Mouse (Mus musculus) cerebellum, adult 11-12 months (tissue): ENCODE data around the gene Tspan11.

Source experiments
- DNase-seq: peaks from one replicate; pipeline ENCODE4 v3.0.0; 2022

Gene Tspan11

DNA sequence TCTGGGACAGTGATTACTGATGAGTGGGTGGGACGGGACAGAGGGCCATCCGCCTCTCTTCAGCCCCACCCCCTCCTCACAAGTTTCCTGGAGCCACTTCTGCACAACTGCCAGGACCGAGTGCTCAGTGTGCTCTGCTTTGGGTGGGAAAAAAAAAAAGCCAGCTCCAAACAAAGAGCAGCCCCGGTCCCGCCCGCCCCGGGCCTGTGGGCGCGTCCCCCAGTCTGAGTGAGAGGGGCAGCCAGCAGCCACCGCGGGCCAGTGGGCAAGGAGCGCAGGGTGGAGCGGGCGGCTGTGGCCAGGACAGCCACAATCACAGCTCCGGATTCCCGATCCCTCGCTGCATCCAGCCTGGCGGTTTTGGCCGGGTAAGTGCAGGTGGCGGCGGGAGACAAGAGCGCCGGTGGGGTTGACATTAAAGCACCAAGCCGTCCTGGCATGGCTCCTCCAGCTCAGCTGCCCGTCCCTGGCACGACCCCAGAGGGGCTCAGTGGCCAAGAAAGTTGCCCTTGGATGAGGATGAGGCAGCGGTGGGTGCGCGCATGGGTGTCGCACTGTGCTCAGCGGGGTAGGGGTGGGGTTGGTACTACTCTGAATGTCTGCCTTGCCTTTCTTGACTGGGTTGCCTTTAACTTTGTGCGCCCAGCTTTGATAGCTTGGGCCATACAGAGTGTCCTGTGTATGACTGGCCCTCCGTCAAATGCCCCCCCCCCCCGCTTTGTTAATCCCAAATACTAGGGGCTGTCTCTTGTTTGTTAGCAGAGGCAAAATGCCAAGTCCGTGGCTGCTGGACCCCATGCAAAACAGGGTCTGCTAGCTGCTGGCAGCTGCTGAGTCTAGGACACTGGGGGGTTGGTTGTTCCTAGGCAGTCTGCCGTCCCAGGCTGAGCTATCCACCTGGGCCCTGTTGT is at the start of gene Tspan11:
TSS of gene Tspan11 (plus strand) at position 79 of the 911 bp plus-strand sequence.
- DNase-seq, result no peak

DNA sequence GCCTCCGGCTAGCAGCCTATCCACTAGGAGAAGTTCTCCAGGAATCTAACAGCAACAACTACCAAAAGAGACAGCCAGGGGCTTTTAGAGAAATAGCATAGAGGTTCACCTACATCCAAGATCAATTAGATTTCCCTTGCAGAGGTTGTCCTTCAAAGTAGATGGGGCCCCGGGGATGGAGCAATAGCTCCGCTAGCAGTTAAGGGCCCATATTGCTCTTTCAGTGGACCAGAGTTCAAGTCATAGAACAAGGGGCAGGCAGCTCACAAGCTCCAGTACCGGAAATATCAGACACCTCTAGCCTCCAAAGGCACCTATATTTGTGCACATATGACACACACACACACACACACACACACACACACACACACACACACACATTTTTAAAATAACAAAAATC is 49.5 kb upstream of the Tspan11 start:
- DNase-seq, result no peak

DNA sequence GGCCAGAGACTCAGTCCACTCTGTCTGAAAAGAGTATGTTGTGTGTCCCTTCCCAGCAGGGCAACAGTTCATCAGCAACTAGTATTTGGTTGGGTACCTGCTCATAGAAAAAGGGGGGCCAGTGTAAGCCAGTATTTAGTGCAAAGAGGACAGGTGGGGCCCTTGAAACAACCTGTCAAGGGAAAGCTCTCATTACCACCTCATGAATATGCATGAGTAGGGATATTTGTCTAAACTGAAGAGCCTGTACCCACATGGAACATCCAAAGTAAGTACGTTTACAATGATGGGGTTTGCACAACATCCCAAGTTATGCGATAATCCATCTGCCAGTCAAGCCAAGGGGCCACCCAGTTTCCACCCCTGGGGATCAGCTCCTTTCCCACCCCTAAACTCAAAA is 47.9 kb upstream of the Tspan11 start:
- DNase-seq, result no peak

DNA sequence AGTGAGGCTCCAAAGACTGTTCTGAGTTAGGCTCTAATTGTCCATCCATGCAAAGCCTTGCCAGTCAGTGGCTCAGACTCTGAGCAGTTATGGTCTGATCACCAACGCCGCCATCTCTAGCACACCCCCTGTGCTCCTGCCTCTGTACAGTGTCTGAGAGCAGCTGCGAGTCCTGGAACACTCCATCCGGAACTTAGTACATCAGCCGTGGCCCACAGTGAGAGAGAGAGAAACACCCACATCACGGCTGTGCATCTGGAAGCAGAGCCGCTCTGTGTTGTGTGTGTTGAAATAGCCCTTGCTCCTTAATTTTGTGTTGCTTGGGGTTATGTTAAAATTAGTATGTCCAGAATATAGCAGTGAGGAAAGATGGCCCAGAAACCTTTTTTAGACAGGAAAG is 47.2 kb upstream of the Tspan11 start:
- no peak for DNase-seq

DNA sequence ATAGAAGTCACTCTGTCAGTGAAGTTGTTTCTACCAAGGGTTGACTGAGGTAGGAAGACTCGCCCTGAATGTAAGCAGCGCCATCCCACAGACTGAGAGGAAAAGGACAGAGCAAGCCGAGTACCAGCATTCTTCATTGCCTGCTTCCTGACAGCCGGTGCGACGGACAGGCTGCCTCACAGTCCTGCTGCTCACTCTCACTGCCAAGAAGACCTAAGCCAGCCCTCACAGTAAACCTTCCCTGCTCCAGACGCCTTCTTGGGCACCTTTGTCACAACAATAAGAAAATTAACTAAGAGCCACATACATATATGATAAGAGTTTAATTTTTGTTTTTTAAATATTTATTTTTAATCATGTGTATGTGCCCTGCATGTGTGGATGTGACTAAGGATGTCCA is 46.1 kb upstream of the Tspan11 start:
- no peak for DNase-seq

DNA sequence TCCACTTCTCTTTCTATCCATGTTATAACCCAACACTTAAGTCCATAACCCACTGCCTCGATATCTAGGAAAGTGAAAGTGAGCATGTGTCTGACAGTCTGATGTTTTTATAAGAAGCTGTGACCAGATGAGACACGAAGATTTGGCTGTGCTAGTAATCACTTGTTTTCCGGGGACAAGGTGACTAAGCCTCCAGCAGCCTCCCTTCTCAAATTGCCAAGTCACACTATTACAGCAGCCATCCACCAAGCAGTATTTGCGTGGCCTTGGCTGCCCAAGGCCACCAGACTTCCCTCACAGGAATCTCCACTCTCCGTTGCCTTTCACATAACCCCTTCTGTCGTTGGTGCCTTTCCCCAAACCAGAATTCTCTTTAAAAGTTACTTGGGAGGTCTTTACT is 40.9 kb upstream of the Tspan11 start:
- no peak for DNase-seq

DNA sequence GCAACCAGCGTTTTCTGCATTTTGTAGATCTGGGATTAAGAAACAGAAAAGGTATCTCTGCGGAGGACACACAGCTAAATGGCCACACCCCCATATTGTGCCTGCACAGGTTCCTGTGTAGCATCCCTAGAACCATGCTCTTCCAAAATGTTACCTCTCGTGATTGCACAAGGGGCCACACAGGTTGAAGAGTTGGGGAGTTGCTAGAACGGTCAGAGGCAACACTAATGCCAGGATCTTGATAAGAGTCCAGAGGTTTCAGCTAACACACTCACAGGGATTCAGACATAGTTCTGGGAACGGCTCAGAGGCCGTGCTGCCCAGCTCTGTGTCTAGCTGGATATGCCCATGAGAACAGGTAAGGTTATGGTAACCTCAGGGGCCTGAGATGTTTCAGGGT is 37.9 kb upstream of the Tspan11 start:
- no peak for DNase-seq

DNA sequence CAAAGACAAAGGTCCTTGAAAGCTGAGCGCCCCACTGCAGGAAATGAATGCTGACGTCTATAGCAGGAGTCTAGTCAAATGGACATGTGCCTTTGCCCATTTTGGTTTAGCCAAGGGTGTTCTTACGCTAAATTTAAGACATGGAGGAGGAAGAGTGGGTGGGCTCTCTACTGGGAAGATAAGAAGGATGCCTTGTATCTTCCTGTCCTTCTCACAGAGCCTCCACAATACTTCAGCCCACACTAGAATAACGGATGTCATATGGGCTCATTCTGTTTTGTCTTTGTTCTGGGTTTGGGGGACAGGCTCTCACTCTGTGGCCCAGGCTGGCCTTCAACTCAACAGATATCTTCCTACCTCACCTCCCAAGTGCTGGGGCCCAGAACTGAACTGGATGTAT is 35.8 kb upstream of the Tspan11 start:
- no peak for DNase-seq

DNA sequence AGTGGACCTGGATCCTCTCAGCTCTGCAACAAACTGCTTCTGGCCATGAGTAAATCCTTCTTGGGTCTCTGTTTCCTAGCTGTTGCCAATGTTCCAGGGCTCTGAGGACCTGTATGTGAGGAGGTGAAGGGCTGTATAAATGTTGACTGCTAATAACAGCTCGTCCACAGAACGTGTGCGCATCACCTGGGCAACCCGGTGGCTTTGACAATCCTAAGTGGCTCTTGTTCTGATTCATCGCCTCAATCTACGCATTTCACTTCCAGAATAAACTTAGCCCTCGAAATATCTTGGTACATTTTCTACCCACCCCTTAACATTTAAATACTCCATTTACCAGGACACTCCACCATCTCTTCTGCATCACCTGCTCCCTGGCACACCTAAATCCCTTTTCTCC is 34.1 kb upstream of the Tspan11 start:
- no peak for DNase-seq

DNA sequence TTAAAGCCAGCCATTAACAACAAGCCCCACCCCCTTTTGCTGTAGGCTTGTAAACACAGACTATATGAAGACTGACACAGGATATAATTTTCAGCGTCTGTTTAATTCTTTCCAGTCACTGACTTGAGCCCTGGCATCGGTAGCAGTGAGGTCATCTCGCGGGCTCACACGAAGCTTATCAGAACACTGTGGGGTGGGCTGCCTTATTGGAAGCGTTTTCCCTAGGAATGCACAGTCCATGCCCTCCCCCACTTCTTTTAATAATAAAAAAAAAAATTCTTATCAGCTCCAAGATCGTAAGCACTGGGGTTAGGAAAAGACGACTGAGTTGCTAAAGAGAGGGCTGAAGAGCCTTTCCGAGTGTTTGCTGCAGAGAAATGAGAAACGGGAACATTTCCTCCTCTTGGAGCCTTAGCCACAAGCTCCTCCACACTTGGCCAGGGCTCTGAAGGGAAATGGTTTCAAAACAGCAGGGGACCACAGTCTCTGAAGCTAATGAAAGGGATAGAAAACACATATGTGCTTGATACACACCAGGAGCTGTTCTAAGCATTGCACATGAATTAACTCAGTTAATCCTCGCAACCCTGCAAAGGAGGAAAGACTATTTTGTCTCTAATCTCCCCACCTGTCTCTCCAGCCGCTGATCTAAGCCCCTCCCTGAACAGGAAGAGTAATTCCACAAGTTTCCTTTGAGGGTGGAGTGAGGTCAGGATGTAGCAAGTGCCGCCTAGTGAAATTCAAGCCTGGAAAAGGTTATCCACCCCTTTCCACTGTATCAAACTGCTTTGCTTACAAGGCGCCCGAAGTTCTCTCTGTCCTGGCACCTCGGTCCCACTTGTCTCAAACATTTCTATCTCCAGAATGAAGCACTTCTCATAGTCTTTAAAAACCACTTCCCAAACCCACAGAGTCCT is 33.4 kb upstream of the Tspan11 start:
- DNase-seq, result no peak

DNA sequence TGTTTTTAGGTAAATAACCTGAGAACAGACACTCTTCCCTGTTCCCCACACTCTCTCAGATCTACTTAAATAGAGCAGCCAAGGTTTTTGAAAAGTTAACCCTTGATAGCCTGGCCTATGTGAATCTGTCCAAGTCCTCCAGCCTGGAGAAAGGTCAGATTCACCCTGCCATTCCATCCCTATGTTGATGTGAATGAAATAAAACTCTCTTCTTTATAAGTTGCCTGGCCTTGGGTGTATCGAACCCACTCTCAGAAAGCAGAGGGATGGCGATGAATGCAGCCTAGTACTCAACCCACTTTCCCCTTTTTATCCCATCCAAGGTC is 32.7 kb upstream of the Tspan11 start:
- DNase-seq, result no peak

DNA sequence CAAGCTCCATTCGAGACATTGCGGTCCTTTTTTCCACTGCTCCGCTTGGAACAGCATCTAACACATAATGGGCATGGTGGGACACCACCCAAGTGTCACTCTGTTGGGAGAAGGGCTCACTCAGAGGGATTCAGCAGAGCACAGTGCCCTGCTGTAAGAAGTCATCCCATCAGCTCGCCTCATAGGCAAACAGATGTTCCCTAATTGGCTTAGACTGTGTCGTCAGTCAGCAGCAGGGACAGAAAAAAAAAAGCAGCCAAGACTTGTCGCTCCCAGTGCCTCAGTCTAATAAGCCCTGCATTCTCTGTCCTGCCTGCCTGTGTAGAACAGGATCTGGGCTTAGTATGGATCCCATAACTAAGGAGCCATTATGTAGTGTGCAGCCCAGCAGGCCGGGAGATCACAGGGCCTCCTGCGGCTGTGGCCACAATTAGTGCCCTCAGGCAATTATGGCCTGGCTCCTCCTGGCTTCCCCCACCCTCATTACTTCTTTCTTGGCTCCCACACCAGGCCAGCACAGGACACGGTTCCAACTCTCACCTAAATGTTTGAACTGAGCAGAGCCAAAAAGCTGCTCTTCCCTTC is 31.6 kb upstream of the Tspan11 start:
- no peak for DNase-seq

DNA sequence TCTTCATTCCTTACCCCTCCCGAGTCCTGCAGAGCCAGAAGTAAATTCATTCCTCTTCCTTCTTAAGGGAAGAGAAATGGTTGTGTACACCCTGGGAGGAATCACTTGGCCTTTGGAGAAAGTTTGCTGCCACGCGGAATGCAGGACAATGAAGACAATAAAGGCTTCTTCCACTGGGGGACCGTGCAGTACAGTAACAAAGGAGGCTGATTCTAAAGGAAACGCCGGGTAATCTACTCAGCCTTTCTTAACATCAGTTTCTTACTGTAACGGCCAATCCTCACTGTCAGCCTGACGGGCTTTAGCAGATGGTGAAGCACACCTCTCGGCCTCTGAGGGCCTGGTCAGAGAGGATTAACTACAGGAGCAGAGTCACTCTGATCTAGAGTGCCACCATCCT is 25.4 kb upstream of the Tspan11 start:
- DNase-seq, result no peak

DNA sequence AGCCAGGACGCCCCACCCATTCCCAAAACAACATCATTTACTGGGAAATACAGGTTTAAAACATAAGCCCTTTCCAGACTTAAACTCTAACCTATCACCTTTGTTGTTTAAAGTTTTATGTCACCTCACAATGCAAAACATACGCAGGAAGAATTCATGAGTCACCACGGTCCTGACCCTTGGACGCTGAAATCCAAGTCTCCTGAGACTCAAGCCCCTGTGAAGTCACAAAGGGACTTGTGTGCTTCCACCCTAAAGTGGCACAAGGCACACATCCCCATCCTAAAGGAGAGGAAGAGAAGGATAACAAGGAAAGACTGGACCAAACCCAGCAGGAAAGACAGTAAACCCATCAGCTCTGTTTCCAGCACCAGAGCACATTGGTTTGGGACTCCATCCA is 22.0 kb upstream of the Tspan11 start:
- DNase-seq, result no peak

DNA sequence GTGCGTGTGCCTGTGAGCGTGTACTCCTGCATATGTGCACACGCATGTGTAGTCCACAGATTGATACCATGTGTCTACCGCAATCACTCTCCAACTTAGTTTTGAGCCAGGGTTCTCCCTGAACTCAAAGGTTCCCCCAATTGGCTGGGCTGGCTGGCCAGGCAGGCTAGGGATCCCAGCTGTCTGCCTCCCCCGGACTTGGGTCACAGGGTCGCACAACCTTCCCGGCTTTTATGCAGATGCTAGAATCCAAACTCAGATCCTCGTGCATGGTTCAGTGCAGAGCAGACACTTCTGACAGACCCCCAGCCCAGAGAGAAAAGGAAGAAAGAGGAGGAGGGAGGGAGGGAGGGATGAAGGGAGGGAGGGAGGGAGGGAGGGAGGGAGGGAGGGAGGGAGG is 18.8 kb upstream of the Tspan11 start:
- DNase-seq, result no peak

DNA sequence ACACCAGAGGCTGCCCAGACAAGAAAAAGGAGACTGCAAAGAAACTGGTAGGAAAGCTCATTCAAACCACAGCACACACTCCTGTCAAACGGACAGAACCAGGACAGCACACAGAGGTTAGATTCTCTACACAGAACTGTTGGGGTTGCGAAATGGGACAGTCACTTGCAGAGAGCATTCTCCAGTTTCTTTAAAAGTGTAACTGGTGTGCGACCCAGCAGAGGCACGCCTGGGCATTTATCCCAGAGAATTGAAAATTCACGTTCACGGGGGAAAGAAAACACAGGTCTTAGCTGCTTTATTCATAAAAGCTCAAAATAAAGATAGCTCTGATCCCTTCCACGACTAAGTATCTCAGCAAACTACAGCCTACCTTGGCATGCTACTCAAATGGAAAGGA is 18.3 kb upstream of the Tspan11 start:
- no peak for DNase-seq

DNA sequence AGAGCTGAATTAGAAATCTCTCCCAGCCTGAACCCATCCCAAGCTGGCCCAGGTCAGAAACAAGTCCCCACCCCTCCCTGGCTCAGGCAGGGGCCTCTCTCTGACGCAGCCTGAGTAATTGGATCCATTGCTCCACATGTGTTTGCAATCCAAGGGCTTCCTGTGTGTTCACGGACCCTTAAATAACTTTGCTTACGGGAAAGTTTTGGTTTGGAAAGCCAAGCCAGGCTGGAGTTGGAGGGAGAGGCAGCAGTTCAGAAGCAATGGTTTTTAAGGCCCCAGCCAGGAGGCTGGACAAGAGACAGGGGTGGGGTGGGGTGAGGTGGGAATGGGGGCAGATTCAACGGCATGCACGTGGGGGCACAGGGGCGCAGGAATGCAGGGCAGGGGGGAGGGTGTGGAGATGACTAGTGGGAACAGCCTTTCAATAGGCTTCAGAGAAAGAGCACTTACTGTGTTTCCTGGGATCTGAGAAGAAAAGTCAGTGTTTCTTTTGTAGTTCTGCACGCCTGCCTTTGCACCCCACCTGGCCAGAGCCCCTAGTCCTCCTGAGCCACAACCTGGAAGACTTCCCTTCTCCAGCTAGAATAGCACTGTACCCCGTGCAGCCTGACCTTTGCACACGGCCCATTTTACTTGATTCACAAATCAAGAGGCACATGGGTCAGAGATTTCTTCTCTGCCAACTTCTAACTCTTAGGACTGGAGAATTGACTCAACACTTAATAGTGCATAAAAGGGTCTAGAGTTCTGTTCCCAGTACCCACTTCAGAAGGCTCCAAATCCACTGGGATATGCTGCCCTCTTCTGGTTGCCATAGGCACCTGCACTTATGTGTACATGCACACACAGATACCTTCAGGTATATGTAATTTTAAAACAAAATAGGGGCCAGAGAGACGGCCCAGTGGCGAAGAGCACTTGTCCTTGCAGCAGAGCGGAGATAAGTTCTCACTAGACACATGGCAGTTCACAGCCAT is 16.8 kb upstream of the Tspan11 start:
- DNase-seq, result no peak

DNA sequence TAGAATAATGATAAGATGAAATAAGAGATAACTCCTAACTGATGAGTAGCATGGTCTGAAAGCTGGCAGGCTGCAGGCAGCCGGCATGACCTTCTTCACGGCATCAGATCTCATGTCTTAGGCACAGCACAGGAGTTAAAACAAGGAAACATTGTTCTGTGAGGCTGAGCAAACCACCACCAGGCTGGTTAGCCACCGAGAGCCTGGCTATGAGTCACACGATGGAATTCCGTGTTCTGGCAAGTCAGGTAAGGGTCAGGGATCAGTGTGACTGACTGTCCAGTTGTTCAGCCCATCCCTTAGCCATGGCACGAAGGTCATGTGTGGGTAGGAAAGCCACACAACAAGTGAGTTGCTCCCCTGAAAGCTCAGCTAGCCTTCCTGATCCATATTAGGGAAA is 16.0 kb upstream of the Tspan11 start:
- no peak for DNase-seq

DNA sequence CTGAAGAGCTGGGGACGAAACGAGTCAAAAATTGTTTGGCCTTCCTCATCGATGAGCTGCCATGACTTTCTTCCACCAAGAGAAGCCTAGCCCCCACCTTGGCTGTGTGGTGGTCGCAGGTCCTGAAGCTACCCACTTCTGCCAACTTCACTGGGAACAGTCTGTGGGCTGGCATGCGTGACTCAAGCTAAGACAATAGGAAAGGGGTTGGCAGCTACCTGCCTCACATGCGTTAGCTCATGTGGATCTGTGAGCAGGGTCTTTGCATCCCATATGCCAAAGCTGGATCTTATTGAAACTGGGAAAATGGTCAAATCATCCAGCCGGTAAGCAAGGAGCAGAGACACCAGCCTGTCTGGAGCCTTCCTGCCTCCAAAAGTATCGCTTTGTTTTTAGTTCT is 14.8 kb upstream of the Tspan11 start:
- DNase-seq, result no peak

DNA sequence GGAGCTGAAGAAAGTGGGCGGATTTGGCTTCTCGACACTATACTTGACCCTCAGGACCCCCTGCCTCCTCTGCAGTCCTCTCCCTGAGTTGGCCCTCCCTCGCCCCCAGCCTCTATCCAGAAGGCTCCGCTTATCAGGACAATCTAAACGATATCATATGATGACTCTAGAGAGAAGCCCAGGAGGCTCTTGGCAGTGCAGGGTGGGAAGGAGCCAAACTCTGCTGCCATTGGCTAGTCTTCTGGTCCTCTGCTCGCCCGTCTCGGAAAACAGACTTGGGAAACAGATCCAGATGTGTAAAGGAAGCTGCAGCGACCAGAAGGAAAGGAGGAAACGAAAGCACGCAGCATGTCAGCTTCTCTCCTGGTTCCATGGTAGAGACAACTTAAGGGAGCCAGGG is 11.5 kb upstream of the Tspan11 start:
- DNase-seq, result no peak

DNA sequence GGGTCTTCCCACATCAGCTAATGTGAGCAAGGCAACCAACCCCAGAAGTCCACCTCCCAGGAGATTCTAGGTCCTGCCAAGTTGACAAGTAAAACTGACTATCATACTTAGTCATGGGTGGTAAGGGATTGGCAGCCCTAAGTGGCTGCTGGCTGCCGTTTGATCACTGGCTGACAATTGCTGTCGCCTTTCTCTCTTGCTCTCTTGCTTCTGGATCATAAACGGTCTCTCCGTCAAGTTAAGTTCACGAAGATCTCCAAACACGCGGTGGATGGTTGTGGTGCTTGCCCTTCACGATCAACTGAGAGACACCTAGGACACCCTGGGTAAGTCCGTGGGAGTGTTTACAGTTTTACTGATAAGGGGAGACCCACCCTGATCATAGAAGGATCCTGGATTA is 11.0 kb upstream of the Tspan11 start:
- no peak for DNase-seq

DNA sequence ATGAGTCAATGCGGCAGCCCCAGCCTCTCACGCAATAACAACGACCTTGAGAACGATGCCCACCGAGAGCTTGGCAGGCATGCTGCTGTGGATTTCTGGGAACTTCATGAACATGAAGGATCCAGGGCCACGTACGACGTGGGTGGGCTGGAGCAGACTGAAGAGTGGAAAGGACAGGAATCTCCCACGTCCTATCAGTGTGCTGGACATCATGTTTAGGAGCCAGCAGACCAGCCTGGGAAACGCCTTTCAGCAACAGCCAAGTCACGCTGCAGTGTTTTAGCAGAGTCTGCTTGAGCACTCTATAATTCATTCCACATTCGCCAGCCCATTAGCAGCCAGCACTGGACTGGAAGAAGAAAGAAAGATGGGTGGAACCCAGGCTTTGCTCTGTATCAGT is 10.4 kb upstream of the Tspan11 start:
- DNase-seq, result no peak

DNA sequence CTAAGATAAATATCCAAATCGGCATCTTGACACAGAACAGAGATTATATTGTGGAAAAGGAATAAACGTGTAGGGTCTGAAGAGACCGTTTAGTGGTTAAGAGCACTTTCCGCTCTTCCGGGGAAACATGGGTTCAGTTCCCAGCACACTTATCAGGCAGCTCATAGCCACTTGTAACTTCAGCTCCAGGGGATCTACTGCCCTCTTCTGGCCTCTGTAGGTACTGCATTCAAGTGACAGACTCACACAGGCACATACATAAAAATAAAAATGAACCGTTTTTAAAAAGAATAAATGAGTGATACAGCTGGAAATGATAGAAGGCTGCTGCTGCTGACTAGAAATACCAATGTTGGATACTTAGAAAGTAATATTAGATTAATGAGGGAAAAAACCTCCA is 7.9 kb upstream of the Tspan11 start:
- DNase-seq, result no peak
